Mouse (Mus musculus) heart, embryonic 13.5 days (tissue): ENCODE data around the gene Cyp24a1. TPM values are rescaled to one million over a fixed set of nuclear protein-coding genes. Genes with fewer than 3 reads are reported as not detected.

ENCODE experiments used
- ATAC-seq: fragments of 200-750 bp; cut with Nextera tagmentation; 2 replicates; pipeline ENCODE4 v1.8.0; 2017; ENCODE audit warnings: moderate TSS enrichment; ENCODE audit not compliant: insufficient number of reproducible peaks, low FRiP score, low TSS enrichment; ENCODE audit errors: extremely low read depth
- H3K27ac ChIP-seq: fragments of 300-500 bp; sonication (generic); replicated peaks from 2 replicates; pipeline ENCODE4 v1.5.1; 2015; ENCODE audit warnings: moderate library complexity, mild to moderate bottlenecking, inconsistent platforms
- H3K27me3 ChIP-seq: fragments of 300-500 bp; sonication (generic); replicated peaks from 2 replicates; pipeline ENCODE4 v1.6.1; 2015; ENCODE audit warnings: mild to moderate bottlenecking, inconsistent platforms
- H3K36me3 ChIP-seq: fragments of 300-500 bp; sonication (generic); 2 replicates; pipeline ENCODE4 v1.6.1; 2015; ENCODE audit warnings: mild to moderate bottlenecking, inconsistent platforms
- H3K4me1 ChIP-seq: fragments of 300-500 bp; sonication (generic); 2 replicates; pipeline ENCODE4 v1.6.1; 2015; ENCODE audit warnings: inconsistent platforms
- H3K4me2 ChIP-seq: fragments of 300-500 bp; sonication (generic); 2 replicates; pipeline ENCODE4 v1.6.1; 2015; ENCODE audit warnings: inconsistent platforms, mild to moderate bottlenecking, moderate library complexity
- H3K4me3 ChIP-seq: fragments of 300-500 bp; sonication (generic); 2 replicates; pipeline ENCODE4 v1.5.1; 2015; ENCODE audit warnings: moderate library complexity, mild to moderate bottlenecking, inconsistent platforms
- H3K9ac ChIP-seq: fragments of 300-500 bp; sonication (generic); 2 replicates; pipeline ENCODE4 v1.6.1; 2015; ENCODE audit warnings: inconsistent platforms, mild to moderate bottlenecking, moderate library complexity
- H3K9me3 ChIP-seq: fragments of 300-500 bp; sonication (generic); 2 replicates; pipeline ENCODE4 v1.6.1; 2016; ENCODE audit warnings: inconsistent platforms
- WGBS: fragments of 180-500 bp; shearing (Covaris S2); methylation state at CpG from one replicate; pipeline ENCODE4 v1.1.7; 2015; ENCODE audit warnings: mixed read lengths; 5-methylcytosine and 5-hydroxymethylcytosine counted together
- polyA plus RNA-seq: library from polyadenylated mRNA; unstranded; fragments of >200 nt; fragmentation: Nextera tagmentation; extraction: Ambion mirVana; gene quantifications from 2 replicates; pipeline ENCODE4 v1.2.1, GENCODE M21; 2015

Cyp24a1 gene
- polyA plus RNA-seq, 1 experiment from 2014 or later: not detected

- peaks cover 6% of the 10 kb centered on the region; the same call in 1 of the 2 replicates for H3K4me1 ChIP-seq
- ATAC-seq: no peak
- 54% methylated on average over 8 of the region's 8 CpGs for WGBS
- H3K27me3 ChIP-seq: no peaks in the 10 kb centered on the region
- no peaks in the 10 kb centered on the region for H3K9me3 ChIP-seq
- no peak overlapping the region for H3K9ac ChIP-seq
- peak overlapping the region; percentile 44; the same call in 1 of the 2 replicates for H3K27ac ChIP-seq
- H3K4me3 ChIP-seq: no peak overlapping the region
- no peaks in the 10 kb centered on the region for H3K36me3 ChIP-seq
- H3K4me2 ChIP-seq: no peak overlapping the region
Measured at GRCm38 (mm10) chr2:170526513-170526912, 29.6 kb upstream of the Cyp24a1 start.

- no peak overlapping the region for H3K4me3 ChIP-seq
- peaks cover 42% of the 10 kb centered on the region for H3K36me3 ChIP-seq
- no peaks in the 10 kb centered on the region for H3K4me1 ChIP-seq
- WGBS: 9% methylated on average over 7 of the region's 7 CpGs
- H3K4me2 ChIP-seq: no peak overlapping the region
- no peak overlapping the region for H3K9ac ChIP-seq
- H3K27ac ChIP-seq: no peak overlapping the region
- H3K9me3 ChIP-seq: no peaks in the 10 kb centered on the region
- no peak for ATAC-seq
- no peaks in the 10 kb centered on the region for H3K27me3 ChIP-seq
Measured at GRCm38 (mm10) chr2:170520321-170520971, 23.5 kb upstream of the Cyp24a1 start.

- peaks cover 33% of the 10 kb centered on the region for H3K36me3 ChIP-seq
- H3K9me3 ChIP-seq: no peaks in the 10 kb centered on the region
- no peak overlapping the region for H3K27ac ChIP-seq
- no peak overlapping the region for H3K4me2 ChIP-seq
- peaks cover 27% of the 10 kb centered on the region for H3K4me1 ChIP-seq
- WGBS: 84% methylated on average over 12 of the region's 12 CpGs
- H3K27me3 ChIP-seq: peaks cover 9% of the 10 kb centered on the region
- H3K9ac ChIP-seq: no peak overlapping the region
- no peak overlapping the region for H3K4me3 ChIP-seq
- no peak for ATAC-seq
Measured at GRCm38 (mm10) chr2:170513756-170514155, 16.8 kb upstream of the Cyp24a1 start.

GRCm38 (mm10) chr2:170511073-170511891 lies 14.3 kb upstream of the Cyp24a1 start:
- WGBS: under 1% methylated on average over 48 of the region's 69 CpGs
- ATAC-seq: peak; percentile 62
- peaks cover 27% of the 10 kb centered on the region for H3K4me1 ChIP-seq
- peaks cover 30% of the 10 kb centered on the region for H3K27me3 ChIP-seq
- peak overlapping the region; percentile 86 for H3K9ac ChIP-seq
- H3K4me3 ChIP-seq: peak overlapping the region; percentile 69
- H3K9me3 ChIP-seq: no peaks in the 10 kb centered on the region
- peak overlapping the region; percentile 76 for H3K4me2 ChIP-seq
- peaks cover 9% of the 10 kb centered on the region for H3K36me3 ChIP-seq
- H3K27ac ChIP-seq: peak overlapping the region; percentile 77

DNA sequence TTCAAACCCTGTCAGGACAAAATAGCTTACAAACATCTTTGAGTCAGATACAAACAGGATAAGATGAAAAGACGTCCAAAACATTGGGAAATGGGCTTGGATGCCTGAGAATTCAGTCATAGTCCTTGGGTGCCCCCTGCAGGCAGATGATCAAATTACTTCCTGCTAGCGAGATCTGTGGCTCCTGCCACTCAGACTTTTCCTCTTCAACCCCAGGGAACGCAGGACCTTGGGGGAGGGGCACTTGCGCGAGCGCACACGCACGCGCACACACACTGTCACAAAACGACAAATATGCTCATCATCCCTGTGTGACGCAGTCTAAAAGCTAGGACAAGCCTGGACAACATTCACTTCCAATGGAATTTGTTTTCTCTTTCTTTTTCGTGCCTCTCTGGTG lies 11.9 kb upstream of the Cyp24a1 start:
- Histone ChIP-seq H3K4me3 (peak overlapping the region; percentile 48), H3K9me3 (no peaks in the 10 kb centered on the region), H3K27ac (no peak overlapping the region), H3K36me3 (no peaks in the 10 kb centered on the region), H3K4me1 (peaks cover 26% of the 10 kb centered on the region), H3K9ac (peak overlapping the region; percentile 73), H3K4me2 (peak overlapping the region; percentile 72), H3K27me3 (peaks cover 46% of the 10 kb centered on the region)
- ATAC-seq: no peak
- WGBS: 4% methylated on average over 12 of the region's 12 CpGs

DNA sequence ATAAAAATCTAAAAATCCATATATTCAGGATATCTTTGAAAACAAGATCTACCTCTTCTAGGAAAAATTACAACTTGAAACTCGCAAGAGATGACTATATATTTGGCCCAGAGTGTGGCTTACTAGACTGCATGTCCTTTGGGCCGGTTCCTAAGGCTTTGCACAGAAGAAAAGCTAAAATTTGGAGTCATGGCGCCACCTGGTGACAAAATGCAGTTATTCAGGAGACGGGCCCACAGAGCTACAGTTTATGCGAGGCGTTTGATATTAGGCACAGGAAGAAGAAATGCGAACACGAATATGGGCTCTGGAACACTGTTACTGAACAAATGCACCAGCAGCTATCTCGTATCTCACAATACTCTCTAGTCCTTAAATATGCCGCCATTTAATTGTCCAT lies 10.8 kb upstream of the Cyp24a1 start:
- H3K27ac ChIP-seq: no peak overlapping the region
- H3K9ac ChIP-seq: no peak overlapping the region
- no peak overlapping the region for H3K4me3 ChIP-seq
- peaks cover 20% of the 10 kb centered on the region for H3K4me1 ChIP-seq
- H3K36me3 ChIP-seq: no peaks in the 10 kb centered on the region
- H3K9me3 ChIP-seq: no peaks in the 10 kb centered on the region
- H3K4me2 ChIP-seq: no peak overlapping the region
- no peak for ATAC-seq
- H3K27me3 ChIP-seq: peaks cover 56% of the 10 kb centered on the region
- WGBS: 7% methylated on average over 10 of the region's 10 CpGs

DNA sequence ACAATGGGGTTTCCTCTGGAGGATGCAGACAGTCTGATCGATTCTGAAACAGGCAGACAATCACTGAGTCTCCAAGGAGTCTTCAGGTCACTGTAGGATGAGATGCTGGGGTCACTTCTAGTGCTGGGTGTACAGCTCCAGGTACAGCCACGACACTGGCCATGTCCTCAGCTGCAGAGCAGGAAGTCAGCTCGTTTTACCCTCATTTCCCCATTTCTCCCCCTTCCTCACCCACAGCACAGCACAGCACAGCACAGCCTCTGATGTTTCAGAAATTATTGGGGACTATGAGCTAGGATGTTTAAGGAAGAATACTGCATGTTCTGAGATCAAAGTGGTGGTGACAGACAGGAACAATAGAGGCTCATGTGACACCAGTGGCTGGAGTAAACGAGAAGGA lies 7.0 kb upstream of the Cyp24a1 start:
- Histone ChIP-seq H3K9me3 (no peaks in the 10 kb centered on the region), H3K27ac (no peak overlapping the region), H3K4me2 (no peak overlapping the region), H3K36me3 (no peaks in the 10 kb centered on the region), H3K4me3 (no peak overlapping the region), H3K4me1 (peaks cover 6% of the 10 kb centered on the region), H3K9ac (no peak overlapping the region), H3K27me3 (peaks cover 85% of the 10 kb centered on the region)
- 32% methylated on average over 4 of the region's 4 CpGs for WGBS
- ATAC-seq: no peak

GRCm38 (mm10) chr2:170503343-170503742 lies 6.4 kb upstream of the Cyp24a1 start:
- Histone ChIP-seq H3K36me3 (no peaks in the 10 kb centered on the region), H3K27ac (no peak overlapping the region), H3K4me3 (no peak overlapping the region), H3K4me1 (peaks cover 5% of the 10 kb centered on the region), H3K27me3 (peaks cover 89% of the 10 kb centered on the region), H3K9ac (no peak overlapping the region), H3K9me3 (no peaks in the 10 kb centered on the region), H3K4me2 (no peak overlapping the region)
- ATAC-seq: no peak
- WGBS: 23% methylated on average over 8 of the region's 8 CpGs

- 23% methylated on average over 8 of the region's 8 CpGs for WGBS
- no peak for ATAC-seq
- peaks cover 100% of the 10 kb centered on the region for H3K27me3 ChIP-seq
- no peaks in the 10 kb centered on the region for H3K9me3 ChIP-seq
- H3K4me3 ChIP-seq: no peak overlapping the region
- no peak overlapping the region for H3K4me2 ChIP-seq
- no peaks in the 10 kb centered on the region for H3K36me3 ChIP-seq
- peaks cover 15% of the 10 kb centered on the region for H3K4me1 ChIP-seq
- H3K27ac ChIP-seq: no peak overlapping the region
- no peak overlapping the region for H3K9ac ChIP-seq
Measured at GRCm38 (mm10) chr2:170498011-170498410, 1.1 kb upstream of the Cyp24a1 start.

DNA sequence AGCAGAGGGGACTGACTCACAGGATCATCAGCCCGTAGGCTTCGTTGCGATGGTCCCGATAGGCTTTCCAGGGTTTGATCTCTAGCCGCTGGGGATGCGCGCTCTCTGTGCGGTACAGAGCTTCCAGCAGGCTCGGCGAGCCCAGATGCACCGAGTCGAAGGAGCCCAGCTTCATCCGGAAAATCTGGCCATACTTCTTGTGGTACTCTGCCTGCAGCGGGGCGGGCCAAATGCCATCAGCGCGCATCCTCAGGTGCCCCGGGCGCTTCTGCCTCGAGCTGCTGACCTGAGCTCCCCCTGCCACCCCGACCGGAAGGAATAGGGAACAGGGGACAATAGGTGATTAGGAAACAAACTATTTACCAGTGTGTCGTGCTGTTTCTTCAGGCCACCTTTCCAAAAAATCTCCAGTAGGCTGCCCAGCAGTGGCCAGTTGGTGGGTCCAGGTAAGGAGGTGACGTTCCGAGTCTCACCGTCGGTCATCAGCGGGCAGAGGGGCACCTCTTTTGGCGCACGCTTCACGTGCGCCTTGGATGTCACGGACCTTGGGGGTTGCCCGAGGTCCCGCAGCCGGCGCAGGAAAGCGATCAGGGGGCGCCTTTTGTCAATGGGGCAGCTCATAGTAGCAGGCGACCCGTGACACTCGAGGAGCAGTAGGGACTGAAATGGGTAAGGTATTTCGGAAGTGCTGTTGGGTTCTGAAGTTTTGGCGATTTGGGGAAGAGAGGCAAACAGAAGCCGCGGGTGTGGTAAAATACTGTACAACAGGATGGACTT lies 603 bp downstream of the Cyp24a1 start, which contains the start of gene Pfdn4:
Pfdn4 (plus strand) TSS at position 275 of the 777 bp plus-strand sequence.
- WGBS: under 1% methylated on average over 46 of the region's 46 CpGs
- no peak within 1 kb of the TSS for H3K9ac ChIP-seq
- H3K36me3 ChIP-seq: no peaks in the 10 kb centered on the region

More for the DNA sequence above, 603 bp downstream of the Cyp24a1 start, which contains the start of gene Pfdn4:
- H3K9me3 ChIP-seq: no peaks in the 10 kb centered on the region
- ATAC-seq: no peak
- peak within 1 kb of the TSS; percentile 34 for H3K4me3 ChIP-seq
- H3K4me1 ChIP-seq: peaks cover 15% of the 10 kb centered on the region
- no peak within 1 kb of the TSS for H3K27ac ChIP-seq
- peaks cover 98% of the 10 kb centered on the region for H3K27me3 ChIP-seq
- peak within 1 kb of the TSS; percentile 56 for H3K4me2 ChIP-seq
